Mouse (Mus musculus) lung, adult 2 months (tissue): ENCODE measurements around the gene Ramac.

Source experiments
- CTCF ChIP-seq: fragments of 200-500 bp; IDR thresholded peaks from 2 replicates; pipeline ENCODE4 v1.5.1; 2011; ENCODE audit warnings: mild to moderate bottlenecking, low read length, control low read depth; ENCODE audit not compliant: insufficient read depth
- POLR2A ChIP-seq: fragments of 200-500 bp; IDR thresholded peaks from 2 replicates; pipeline ENCODE4 v1.6.1; 2011; ENCODE audit warnings: low read depth, mild to moderate bottlenecking, control low read depth, low read length, borderline replicate concordance; ENCODE audit errors: extremely low read depth

- TF ChIP-seq CTCF (no peak), POLR2A (no peak)
Measured at GRCm38 (mm10) chr7:81732183-81733089, 30.3 kb upstream of the Ramac start.
